Mouse (Mus musculus) regulatory T cell (primary cell): ENCODE results near the gene Dact3.

ENCODE experiments used
- in situ Hi-C: fragments of 300-600 bp; cut with MboI, MseI; formaldehyde crosslinking; loops from one replicate; pipeline ENCODE4 v1.15.1; 2025; ENCODE audit warnings: high pct_unique_total_duplicates

The Dact3 gene

DNA sequence AGATGAGACGGTGACA lies at the start of gene Dact3:
Dact3 (plus strand) TSS at position 8 of the 16 bp plus-strand sequence.
- in situ Hi-C loops, result loop anchor here (5.0 kb wide), 1 partner anchor 47 kb away; the partner anchor contains the start of gene Calm3

DNA sequence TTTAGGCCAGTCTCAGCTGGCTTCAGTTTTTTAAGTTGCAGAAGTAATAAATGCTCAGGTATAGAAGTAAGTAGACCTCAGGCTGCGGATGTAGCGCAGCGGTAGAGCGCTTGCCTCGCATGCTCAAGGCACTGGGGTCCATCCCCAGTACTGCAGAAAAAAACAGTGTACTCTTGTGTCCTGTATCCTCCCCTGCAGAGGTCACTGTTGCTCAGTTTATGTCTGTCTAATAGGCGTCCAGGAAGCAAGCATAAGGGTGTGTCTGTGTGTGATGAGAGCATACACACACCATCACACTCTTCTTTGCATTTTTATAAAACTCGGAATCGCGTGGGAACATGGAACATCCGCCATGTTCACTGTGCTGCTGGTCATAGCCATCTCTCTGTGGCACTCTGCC lies 49.3 kb upstream of the Dact3 start:
- in situ Hi-C loops, result no loop called here

DNA sequence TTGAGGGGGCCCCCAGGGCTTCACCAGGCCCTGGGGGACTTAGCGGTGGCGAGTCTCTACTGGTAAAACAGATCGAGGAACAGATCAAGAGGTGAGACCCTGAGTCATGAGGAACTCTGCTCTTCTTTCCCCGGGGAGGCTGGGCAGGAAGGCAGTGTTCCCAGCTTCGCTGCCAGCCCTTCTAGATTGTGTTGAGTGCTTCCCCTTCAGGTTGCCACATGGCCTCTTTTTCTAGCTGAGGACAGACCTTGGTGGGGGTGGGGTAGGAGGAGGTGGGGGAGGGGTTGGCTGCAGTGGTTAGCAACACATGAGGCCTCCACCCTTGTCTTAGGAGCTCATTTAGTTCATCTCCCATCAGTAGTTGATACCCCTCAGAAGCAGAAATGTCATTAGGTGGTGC lies 48.5 kb upstream of the Dact3 start:
- in situ Hi-C loops, result no loop called here

DNA sequence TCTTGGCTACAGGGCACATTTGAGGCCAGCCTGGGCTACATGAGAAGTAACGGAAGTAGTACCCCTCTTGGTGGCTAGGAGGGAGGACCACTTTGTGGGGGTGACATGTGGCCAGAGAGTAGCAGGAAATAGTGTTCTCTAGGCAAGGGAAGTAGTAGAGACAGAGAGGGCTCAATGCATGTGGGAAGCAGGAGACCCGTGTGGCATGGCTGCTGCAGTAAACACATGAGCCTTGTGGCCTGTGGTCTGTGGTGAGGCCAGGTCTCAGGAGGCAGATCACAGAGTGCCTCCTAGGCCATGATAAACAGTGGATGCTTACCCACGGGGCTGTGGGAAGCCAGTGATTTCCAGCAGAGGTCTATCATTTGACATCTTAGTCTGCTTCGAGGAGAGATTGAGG lies 47.8 kb upstream of the Dact3 start:
- in situ Hi-C loops, result no loop called here

DNA sequence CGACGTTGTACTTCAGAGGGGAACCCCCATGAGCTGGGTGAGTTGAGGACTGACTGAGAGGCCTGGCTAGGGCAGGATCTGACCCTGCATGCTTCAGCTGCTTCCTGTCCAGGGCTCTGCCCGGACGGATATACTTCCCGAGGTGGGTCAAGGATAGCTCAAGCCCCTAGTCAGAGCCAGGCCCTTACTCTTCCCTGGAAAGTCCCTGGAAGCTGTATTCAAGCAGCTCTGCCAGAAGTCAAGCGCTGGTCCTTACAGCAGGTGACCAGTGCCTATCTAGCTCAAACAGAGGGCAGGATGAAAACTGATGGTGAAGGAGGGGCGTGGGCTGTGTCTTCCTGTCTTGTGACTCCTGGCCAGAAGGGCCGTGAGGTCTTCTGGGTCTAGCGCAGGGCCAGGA lies 44.7 kb upstream of the Dact3 start:
- in situ Hi-C loops, result no loop called here

DNA sequence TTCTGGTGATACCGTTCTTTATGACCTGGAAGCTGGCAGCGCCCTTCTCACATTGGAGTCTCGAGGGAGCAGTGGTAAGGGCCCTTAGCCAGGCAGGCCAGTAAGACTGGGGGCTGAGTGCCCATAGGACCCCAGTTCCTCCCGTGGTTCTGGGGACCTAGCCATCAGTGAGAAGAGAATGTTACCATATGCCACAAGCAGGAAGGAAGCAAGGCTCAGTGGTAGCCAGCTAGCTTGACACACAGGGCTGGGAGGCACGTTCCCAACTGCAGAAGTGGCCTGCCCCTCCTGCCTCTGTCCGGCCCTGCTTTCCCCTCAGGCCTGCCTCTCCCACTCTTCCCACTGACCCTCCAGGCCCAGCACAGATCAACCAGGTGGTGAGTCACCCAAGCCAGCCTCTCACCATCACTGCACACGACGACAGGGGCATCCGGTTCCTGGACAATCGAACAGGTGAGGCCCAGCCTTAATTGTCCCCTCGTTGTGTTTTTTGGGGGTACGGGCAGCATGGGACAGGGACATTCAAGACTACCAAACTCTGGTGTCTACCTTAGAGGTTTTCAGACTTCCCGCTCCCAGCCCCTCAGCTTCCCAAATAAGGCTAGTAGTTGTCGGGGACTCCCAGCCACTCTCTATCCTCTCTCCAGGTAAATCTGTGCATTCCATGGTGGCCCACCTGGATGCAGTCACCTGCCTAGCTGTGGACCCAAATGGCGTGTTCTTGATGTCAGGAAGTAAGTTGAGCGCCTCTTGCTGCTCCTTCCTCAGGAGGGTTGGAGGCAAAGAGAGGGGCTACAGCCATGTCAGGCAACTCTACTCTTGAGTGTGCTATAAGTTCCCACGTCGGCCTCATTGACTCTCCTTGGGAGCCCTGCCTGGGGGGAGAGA lies 37.0 kb upstream of the Dact3 start:
- in situ Hi-C loops, result no loop called here

DNA sequence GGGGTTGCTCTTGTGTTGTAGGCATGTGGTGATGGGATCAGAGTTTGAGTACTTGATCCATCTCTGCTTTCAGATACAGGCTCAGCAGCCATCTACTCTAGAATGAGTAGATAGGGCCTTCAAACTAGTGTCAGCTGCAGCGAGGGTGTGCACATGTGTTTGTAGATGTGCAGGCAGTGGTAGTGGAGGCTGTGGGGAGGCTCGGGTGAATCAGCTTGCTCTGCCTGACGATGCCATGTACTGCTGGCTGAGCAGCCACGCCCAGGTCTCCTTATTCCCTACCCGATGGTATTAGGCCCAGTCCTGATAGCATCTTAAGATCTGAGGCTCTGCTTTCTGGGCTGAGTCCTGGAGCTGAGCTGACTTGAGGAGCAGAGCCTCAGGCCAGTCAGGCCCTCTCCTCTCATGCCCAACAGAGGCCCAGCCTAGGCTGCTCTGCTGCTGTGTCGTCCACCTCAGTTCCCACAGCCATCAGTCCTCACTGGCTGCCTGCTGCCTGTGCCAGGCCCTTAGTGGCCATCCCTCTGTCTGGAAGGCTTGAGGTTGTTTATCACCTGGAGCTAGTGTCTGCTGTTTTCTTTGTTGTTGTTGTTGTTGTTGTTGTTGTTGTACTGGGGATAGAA lies 36.2 kb upstream of the Dact3 start:
- in situ Hi-C loops, result no loop called here

DNA sequence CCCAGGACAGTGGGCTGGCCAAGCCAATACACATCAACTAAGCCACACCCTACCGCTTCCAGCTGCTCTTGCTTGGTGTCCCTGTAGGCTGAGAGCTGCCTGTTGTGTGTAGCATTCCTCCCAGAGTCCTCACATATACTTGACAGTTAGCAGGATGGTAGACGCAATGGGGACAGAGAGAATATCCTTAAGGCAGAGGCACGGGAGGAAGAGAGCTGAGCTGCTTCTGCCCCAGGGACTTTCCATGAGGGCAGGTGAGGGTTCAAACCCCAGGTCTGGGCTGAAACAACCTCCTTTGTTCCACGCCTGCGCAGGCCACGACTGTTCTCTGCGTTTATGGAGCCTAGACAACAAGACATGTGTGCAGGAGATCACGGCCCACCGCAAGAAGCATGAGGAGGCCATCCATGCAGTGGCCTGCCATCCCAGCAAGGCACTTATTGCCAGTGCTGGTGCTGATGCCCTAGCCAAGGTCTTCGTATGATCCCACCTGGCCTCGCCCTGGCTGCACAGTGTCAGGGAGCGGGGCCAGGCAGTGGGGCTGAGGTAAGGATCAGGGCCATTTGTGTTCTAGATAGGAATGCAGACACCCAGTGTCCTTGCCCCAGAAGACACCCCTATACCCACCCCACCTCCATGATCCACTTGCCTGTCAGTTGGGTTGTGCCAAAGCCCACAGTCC lies 35.5 kb upstream of the Dact3 start:
- in situ Hi-C loops, result no loop called here

DNA sequence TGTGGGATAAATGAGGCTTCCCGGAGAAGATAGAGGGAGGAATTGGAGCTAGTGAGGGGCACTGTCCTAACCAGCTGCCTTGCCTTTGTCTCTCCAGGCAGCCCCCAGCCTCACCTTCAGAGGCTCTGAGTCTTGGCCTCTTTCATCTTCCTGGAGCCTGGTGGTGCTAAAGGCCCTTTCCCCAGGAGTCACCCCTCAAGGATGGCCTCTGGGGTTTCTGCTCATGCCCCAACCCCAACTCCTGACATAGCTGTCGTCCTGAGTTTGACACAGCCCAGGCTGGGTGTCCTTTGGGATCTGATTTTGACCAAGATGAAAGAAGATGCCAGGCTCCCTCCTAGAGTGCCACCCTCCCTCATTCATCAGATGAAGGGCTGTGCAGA lies 35.0 kb upstream of the Dact3 start:
- in situ Hi-C loops, result no loop called here

DNA sequence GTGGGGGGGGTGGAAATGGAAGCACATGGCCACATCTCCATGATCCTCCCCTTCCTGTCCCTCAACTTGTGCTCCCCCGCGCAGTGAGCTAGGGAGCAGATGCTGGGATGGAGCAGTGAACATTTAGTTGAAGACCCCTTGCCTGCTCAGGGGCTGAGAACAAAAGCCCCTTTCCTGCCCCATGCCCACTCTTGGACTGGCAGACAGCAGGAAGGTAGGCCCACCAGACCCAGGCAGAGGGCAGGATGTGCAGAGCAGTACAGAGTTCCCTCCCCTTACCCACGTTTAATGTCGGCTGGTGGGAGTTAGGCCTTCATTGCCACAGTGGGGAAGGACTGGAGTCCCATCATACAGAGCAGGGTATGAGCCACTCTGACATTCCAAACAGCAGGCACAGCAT lies 34.0 kb upstream of the Dact3 start:
- in situ Hi-C loops, result no loop called here

DNA sequence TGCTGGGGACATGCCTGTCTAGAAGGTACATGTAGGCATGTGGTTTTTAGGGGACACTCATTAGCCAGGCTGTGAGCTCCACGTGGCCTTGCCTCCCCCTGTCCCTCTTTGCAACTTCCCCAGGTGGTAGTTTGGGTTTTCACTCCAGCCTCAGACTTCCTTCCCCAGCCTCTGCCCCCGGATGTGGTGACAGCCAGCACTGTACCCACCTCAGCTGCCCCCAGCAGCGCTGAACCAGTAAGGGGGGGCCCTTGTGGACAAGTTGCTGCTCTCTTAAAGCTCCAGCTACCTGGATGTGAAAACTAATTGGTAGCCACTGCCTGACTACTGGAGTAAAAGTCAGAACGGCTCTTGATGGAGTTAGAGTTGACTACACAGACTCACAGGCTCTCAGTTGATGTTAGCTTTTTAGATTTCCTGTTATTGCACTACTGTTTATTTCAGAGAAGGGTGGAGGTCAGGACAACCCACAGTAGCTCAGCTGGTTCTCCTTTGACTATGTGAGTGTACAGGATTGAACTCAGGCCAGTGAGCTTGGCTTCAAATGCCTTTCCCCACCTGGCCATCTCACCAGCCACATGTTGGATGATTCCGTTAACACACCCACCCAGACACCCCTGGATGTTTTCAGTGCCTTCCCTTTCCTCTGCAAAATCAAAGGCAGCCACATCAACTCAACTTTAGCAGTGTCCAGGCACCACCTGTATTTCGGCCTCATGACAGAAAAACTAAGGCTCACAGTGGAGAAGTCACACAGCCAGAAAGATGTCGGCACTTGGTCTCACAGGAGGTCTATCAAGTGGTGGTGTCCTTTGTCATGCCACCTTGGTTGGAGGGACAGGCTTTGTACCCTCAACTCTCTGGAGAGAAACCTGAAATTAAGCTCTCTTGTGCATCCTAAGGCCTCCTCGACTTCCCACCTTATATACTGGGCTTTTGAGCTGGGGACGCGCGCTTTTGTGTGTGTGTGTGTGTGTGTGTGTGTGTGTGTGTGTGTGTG lies 33.3 kb upstream of the Dact3 start:
- in situ Hi-C loops, result no loop called here

DNA sequence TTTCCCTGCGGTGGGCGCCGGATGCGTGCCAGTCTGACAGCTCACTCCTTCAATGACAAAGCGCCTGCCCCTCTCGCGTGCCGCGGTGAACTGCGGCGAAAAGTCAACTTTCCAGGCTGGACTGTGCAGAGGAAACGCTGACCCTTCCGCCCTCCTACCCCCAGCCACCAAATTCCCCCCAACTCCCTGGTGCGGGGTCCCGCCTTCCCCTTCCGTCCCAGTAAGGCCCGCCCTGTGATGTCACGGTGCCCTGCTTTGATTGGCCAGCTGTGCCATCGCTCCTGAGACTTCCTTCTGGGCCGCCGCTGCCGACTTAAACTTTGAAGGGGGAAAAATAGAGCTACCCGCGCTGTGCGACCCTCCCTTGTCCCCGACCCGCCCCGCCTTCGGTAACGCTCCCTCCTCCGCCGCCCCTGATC lies 32.5 kb upstream of the Dact3 start, which contains the start of gene Prkd2:
Prkd2 (plus strand) TSS at position 258 of the 419 bp plus-strand sequence.
- in situ Hi-C loops, result no loop called here

DNA sequence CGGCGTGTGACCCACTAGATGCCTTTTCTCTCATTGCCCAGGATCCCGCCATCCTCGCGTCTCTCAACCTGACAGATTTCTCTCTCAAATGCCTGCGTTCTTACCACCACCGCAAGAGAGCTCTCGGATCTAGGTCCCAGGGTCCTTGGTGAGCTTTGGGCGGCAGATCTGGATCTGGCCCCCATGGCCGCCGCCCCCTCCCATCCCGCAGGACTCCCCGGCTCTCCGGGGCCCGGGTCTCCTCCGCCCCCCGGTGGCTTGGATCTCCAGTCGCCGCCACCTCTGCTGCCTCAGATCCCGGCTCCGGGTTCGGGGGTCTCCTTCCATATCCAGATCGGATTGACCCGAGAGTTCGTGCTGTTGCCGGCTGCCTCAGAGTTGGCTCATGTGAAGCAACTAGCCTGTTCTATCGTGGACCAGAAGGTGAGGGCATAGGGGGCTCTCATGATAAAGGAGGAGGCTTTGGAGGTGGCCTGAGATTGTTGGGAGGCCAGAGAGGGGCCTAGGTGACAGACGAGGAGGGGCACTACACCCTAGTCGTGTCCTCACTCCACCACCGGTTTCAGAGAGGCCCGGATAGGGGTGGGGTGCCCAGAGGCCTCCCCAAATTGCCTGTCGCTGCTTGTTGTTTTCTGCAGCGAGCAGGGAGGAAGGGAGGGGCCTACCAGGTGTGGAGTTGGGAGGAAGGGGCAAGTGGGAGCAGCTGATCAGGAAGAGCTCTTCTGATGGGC lies 31.5 kb upstream of the Dact3 start:
- in situ Hi-C loops, result no loop called here

DNA sequence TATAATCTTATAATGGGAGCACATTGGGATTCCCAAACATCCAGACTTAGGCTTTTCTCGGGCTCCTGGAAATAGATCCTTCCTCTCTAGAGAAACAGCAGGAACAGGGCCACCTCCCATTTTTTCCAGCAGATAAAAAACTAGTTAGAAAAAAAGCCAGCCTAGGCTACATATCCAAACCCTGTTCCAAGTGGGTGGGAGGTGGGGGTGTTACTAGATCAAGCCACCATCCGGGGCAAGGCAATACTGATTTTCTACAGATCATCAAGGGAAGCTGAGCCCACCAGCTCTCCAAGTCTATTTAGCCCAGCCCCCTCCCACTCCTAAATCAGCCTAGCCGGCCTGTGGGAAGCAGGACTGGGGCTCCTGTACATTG lies 30.4 kb upstream of the Dact3 start:
- in situ Hi-C loops, result no loop called here

DNA sequence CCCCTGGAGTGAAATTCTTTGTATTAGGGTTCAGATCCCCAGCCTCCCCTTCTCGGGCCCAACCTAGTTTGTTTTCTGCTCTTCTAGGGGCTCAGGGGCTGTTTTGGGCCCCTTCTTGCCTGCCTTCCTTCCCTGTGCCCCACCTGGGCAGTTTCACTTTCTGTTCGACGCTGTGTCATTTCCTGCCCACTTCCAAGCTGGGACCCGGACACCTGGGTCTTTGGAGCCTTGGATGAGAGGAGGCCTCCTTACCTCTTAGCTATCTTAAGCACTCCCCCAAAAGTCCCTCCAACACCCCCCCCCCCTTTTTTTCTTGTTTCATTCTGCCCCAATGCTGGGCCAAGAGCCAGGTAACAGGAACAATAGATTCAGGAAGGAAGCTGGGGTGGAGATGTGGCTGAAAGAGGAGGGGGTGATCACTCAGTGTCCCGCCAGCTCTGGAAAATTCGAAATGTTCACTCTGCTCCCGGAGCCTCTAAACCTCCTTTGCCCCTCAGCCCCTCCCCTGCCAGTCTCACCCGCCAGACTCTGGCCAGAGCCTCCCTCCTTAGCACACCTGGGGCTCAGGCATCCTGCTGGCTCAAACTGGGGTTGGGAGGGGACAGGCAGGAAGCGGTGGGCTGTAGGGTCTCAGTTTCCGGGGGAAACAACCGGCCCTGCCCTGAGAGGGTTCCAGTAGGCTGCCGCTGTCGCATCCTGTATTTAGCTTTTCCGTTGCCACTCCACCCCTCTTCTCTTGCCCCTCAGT lies 29.9 kb upstream of the Dact3 start:
- in situ Hi-C loops, result no loop called here

DNA sequence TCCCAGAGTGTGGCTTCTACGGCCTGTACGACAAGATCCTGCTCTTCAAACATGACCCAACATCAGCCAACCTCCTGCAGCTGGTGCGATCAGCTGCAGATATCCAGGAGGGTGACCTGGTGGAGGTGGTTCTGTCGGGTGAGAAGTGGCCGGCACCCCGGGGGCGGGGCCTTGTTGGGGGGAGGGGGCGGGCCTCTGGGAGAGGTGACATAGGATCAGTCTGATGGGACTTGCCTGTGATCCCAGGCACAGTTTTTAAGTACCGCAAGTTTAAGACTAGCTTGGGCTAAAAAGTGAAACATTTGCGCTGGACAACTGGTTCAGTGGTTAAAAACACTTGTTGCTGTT lies 29.3 kb upstream of the Dact3 start:
- in situ Hi-C loops, result no loop called here

DNA sequence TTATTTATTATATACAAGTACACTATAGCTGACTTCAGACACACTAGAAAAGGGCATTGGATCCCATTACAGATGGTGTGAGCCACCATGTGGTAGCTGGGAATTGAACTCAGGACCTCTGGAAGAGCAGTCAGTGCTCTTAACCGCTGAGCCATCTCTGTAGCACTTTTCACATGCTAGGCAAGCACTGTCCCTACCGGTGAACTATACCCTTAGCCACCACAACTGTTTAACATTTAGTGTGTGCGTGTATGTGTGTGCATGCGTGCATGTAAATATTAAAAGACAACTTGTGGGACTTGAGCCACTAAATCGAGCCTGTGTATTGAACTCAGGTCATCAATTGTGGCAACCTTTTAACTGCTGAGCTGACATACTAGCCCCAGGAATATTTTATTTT lies 28.3 kb upstream of the Dact3 start:
- in situ Hi-C loops, result no loop called here

DNA sequence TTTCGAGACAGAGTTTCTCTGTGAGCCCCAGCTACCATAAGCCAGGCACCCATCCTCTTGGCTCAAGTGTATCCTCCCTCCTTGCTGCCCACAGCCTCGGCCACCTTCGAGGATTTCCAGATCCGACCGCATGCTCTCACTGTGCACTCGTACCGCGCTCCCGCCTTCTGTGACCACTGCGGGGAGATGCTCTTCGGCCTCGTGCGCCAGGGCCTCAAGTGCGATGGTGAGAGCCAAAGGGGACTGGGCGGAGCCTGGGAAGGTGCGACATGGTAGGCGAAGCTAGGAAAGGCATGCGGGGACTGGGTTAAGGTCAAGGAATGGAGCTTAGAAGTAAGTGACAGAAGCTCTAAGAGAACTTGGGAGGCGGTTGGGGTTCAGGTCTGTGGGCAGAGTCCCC lies 27.6 kb upstream of the Dact3 start:
- in situ Hi-C loops, result no loop called here

DNA sequence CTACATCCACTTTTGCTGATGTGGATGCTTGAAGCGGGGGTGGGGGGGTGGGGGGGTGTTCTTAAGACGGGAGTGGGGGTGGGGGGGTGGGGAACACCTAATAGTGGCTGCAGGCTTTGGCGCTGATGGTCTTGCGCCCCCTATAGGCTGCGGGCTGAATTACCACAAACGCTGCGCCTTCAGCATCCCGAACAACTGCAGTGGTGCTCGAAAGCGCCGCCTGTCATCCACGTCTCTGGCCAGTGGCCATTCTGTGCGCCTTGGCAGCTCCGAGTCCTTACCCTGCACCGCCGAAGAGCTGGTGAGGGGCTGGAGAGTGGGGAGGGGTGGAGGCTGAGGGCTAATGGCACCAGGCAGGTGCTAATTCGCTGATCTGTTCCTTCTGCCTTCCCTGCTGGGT lies 26.5 kb upstream of the Dact3 start:
- in situ Hi-C loops, result no loop called here

DNA sequence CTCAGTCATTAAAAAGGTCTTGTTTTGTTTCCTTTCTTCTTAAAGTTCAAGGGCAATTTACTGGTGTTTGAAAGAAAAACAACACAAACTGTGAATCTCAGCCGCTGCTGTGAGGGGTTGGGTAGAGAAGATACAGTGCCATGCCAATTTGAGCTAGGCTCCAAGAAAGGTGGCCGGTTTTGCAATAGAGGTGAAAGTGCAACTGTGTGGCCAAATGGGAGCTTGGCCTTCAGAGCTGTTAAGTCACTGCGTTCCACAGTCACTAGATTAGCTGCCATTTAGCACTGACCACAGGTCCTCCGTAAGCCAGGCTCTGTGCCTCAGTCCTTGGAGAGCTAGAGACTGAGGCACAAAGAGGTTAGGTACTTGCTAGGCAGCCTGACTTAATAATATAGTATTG lies 23.5 kb upstream of the Dact3 start:
- in situ Hi-C loops, result no loop called here

DNA sequence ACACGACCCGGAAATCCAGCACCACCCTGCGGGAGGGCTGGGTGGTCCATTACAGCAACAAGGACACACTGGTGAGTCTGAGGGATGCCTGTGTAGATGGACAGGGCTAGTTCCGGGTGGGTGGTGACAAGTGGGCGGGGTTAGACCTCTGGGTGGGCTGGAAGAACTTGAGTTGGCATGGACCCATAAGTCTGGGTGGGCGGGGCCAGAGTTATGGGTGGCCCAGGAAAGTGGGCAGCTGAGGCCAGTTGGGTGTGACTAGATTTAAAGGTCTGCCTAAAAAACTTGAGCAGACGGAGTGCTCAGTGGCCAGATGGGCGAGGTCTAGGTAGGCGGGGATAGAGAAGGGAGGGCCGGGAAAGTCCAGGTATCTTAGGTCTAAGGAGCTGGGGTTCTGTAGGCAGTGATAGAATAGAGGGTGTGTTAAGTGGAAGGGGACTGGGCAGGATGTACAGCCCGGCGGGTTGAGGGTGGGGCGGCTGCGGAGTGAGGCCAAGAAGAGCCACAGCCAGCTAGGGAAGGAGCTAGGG lies 21.8 kb upstream of the Dact3 start:
- in situ Hi-C loops, result no loop called here
